Mouse (Mus musculus): ENCODE results near the gene Tnnt2. TPM values are rescaled to one million over a fixed set of nuclear protein-coding genes. Genes with fewer than 3 reads are reported as not detected.

Gene Tnnt2
- polyA plus RNA-seq, 1 experiment = 0.56 TPM

- Histone ChIP-seq H3K27ac (ENCODE audit: insufficient read depth, low read depth, low read length) (peak overlapping the region; percentile 46), H3K27me3 (ENCODE audit: control insufficient read depth, insufficient read depth, low read length) (no peaks in the 10 kb centered on the region), H3K4me1 (ENCODE audit: control insufficient read depth, insufficient read depth, insufficient read length, low read length) (peaks cover 25% of the 10 kb centered on the region), H3K36me3 (ENCODE audit: control insufficient read depth, insufficient read depth, low read length) (no peaks in the 10 kb centered on the region), H3K4me3 (ENCODE audit: low read depth, low read length) (peak overlapping the region; percentile 44)
- TF ChIP-seq POLR2A (IDR thresholded peaks at IDR 0.05; ENCODE audit: low read depth, low read length) = no peak
- no peak for TF ChIP-seq CTCF (IDR thresholded peaks at IDR 0.05; ENCODE audit: extremely low read depth, insufficient read length, insufficient replicate concordance, low read depth, low read length)
- 17% methylated on average over 20 of the region's 20 CpGs for WGBS
These were observed 41.7 kb upstream of the Tnnt2 start for GRCm38 (mm10) chr1:135794216-135795134.

DNA sequence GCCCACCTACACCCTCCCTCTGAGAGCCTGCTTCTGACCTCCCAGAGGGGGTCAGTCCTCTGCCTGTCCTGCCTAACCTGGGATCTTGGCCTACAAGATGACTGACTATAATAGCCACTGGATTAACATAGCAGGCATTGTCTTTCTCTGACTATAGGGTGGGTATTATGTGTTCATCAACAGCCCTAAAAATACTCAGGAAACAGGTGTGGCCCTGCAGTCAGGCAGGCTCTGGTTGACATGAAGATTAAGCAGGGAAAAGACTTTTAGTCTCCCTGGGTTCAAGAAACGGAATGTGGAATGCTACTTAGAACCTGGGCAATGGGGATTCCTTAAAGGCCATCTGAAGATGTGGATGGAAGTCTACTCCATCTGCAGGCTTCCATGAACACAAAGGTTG, 37.7 kb upstream of the Tnnt2 start:
- H3K4me3 ChIP-seq (ENCODE audit: low read depth, low read length) = no peak overlapping the region
- no peaks in the 10 kb centered on the region for H3K27me3 ChIP-seq (ENCODE audit: control insufficient read depth, insufficient read depth, low read length)
- H3K36me3 ChIP-seq (ENCODE audit: control insufficient read depth, insufficient read depth, low read length) = no peaks in the 10 kb centered on the region
- TF ChIP-seq POLR2A (IDR thresholded peaks at IDR 0.05; ENCODE audit: low read depth, low read length) = no peak
- TF ChIP-seq CTCF (IDR thresholded peaks at IDR 0.05; ENCODE audit: extremely low read depth, insufficient read length, insufficient replicate concordance, low read depth, low read length) = no peak
- peaks cover 43% of the 10 kb centered on the region for H3K4me1 ChIP-seq (ENCODE audit: control insufficient read depth, insufficient read depth, insufficient read length, low read length)
- 87% methylated on average over 1 of the region's 1 CpGs for WGBS
- no peak overlapping the region for H3K27ac ChIP-seq (ENCODE audit: insufficient read depth, low read depth, low read length)

DNA sequence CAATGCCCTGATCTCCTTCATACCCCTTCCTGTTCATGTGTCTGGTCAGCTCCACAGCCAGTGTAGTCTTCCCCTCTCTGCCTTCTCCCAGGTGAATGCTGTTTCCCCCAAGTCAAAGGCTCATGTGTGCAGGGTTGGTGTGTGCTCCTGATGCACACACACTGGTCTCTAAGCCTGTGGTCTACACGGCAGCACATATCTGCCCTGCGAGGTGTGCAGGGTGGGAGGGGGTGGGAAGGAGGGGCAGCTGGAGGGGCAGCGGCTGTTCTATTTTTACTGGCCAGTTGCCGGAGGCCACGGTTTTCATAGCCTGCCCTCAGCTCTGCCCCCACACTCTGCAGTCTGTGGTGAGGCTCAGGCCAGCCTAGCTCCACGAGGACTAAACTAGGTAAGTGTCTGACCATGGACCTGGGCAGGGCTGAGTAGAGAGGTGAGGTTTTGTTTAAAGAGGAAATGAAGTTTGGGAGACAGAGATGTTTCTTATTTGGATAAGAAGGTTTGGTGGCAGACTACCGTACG, 37.0 kb upstream of the Tnnt2 start:
- Histone ChIP-seq H3K27ac (ENCODE audit: insufficient read depth, low read depth, low read length) (no peak overlapping the region), H3K27me3 (ENCODE audit: control insufficient read depth, insufficient read depth, low read length) (no peaks in the 10 kb centered on the region), H3K4me1 (ENCODE audit: control insufficient read depth, insufficient read depth, insufficient read length, low read length) (peaks cover 39% of the 10 kb centered on the region), H3K36me3 (ENCODE audit: control insufficient read depth, insufficient read depth, low read length) (no peaks in the 10 kb centered on the region), H3K4me3 (ENCODE audit: low read depth, low read length) (no peak overlapping the region)
- TF ChIP-seq CTCF (IDR thresholded peaks at IDR 0.05; ENCODE audit: extremely low read depth, insufficient read length, insufficient replicate concordance, low read depth, low read length) (no peak), POLR2A (IDR thresholded peaks at IDR 0.05; ENCODE audit: low read depth, low read length) (no peak)
- 75% methylated on average over 8 of the region's 8 CpGs for WGBS

DNA sequence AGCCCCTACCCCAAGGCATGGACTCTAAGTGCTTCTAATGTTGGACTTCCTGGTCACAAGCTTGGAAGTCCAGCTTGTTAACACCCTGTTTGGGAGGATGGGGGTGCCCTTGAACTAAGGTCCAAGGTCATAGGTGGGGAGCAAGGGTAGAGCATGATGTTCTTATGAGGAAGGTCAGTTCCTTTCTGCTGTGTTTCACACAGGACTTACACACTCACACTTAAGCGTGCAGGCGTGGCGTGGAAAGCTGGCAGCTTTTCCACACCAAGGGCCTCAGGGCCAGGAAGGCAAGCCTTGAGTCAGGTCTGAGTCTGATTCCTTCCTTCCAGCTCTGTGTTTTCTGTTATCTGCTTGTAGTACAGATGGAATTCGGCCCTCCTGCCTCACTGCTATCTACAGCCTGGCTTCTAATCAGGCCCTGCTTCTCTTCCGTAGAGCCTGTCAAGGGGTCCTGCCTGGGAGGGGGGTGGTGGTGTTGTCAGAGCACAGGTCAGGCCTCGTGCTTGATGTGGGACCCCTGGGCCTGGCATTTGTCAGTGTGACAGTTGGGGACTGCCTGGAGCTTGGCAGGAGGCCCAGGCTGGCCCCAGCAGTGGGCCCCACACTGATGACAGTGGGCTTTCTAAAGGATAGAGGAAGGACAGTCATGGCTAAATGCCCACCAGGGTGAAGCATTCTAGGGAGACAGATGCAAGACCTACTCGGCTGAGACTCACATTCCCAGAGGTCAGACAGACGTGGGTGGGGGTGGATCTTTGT, 35.8 kb upstream of the Tnnt2 start:
- Histone ChIP-seq H3K4me1 (ENCODE audit: control insufficient read depth, insufficient read depth, insufficient read length, low read length) (peaks cover 31% of the 10 kb centered on the region), H3K36me3 (ENCODE audit: control insufficient read depth, insufficient read depth, low read length) (no peaks in the 10 kb centered on the region), H3K4me3 (ENCODE audit: low read depth, low read length) (no peak overlapping the region), H3K27me3 (ENCODE audit: control insufficient read depth, insufficient read depth, low read length) (no peaks in the 10 kb centered on the region), H3K27ac (ENCODE audit: insufficient read depth, low read depth, low read length) (peak overlapping the region; percentile 12; the same call in 1 of the 2 replicates)
- TF ChIP-seq CTCF (IDR thresholded peaks at IDR 0.05; ENCODE audit: extremely low read depth, insufficient read length, insufficient replicate concordance, low read depth, low read length) (no peak), POLR2A (IDR thresholded peaks at IDR 0.05; ENCODE audit: low read depth, low read length) (no peak)
- WGBS = 40% methylated on average over 8 of the region's 8 CpGs

DNA sequence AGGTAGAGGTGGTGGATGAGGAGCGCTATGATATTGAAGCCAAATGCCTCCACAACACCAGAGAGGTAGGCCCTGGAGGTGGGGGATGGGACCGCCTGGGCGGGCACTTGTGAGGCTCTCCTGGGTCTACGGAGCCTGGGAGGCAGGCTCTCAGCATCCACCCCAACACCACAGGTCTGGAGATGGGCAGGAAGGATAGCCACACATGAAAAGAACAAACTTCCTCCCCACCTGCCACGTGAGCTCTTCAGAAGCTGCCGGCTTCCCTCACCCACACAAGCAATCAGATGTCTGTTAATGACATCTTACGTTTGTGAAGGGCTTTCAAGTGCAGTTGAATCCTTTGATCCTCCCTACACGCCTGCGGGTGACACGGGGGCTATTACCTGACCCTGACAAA, 28.6 kb upstream of the Tnnt2 start:
- peaks cover 44% of the 10 kb centered on the region for H3K4me1 ChIP-seq (ENCODE audit: control insufficient read depth, insufficient read depth, insufficient read length, low read length)
- TF ChIP-seq CTCF (IDR thresholded peaks at IDR 0.05; ENCODE audit: extremely low read depth, insufficient read length, insufficient replicate concordance, low read depth, low read length) (no peak), POLR2A (IDR thresholded peaks at IDR 0.05; ENCODE audit: low read depth, low read length) (no peak)
- no peaks in the 10 kb centered on the region for H3K27me3 ChIP-seq (ENCODE audit: control insufficient read depth, insufficient read depth, low read length)
- 21% methylated on average over 10 of the region's 10 CpGs for WGBS
- no peak overlapping the region for H3K4me3 ChIP-seq (ENCODE audit: low read depth, low read length)
- H3K36me3 ChIP-seq (ENCODE audit: control insufficient read depth, insufficient read depth, low read length) = no peaks in the 10 kb centered on the region
- no peak overlapping the region for H3K27ac ChIP-seq (ENCODE audit: insufficient read depth, low read depth, low read length)

DNA sequence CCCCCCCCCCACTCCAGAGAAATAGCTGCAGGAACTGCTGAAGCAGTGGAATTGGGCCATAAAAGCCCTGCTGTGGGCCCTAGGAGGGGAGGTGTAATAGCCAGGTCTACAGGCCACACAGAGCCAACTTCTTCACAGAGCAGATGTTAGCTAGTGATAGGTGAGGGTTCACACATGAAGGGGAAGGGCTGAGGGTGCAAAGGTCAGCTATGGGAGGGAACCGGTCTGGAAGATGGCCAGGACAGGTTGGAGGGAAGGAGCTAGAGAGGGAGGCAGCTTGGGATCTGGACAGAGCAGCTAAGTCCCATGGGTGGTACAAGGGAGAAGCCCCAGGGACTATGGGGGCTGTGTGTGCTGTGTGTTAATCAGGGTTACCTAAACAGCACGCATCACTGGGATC, 26.0 kb upstream of the Tnnt2 start:
- Histone ChIP-seq H3K4me1 (ENCODE audit: control insufficient read depth, insufficient read depth, insufficient read length, low read length) (peaks cover 68% of the 10 kb centered on the region), H3K27ac (ENCODE audit: insufficient read depth, low read depth, low read length) (peak overlapping the region; percentile 93), H3K27me3 (ENCODE audit: control insufficient read depth, insufficient read depth, low read length) (no peaks in the 10 kb centered on the region), H3K4me3 (ENCODE audit: low read depth, low read length) (no peak overlapping the region), H3K36me3 (ENCODE audit: control insufficient read depth, insufficient read depth, low read length) (no peaks in the 10 kb centered on the region)
- 30% methylated on average over 2 of the region's 2 CpGs for WGBS
- TF ChIP-seq CTCF (IDR thresholded peaks at IDR 0.05; ENCODE audit: extremely low read depth, insufficient read length, insufficient replicate concordance, low read depth, low read length) (no peak), POLR2A (IDR thresholded peaks at IDR 0.05; ENCODE audit: low read depth, low read length) (no peak)
